Mouse (Mus musculus) MEL (cell line): ENCODE results near the gene Dnph1. TPM values are rescaled to one million over a fixed set of nuclear protein-coding genes. Genes with fewer than 3 reads are reported as not detected.

Experiments
- DNase-seq: peaks from one replicate; pipeline ENCODE4 v3.0.0; 2011; ENCODE audit warnings: low read depth, low spot score
- H3K27ac ChIP-seq: 2 replicates; pipeline ENCODE4 v1.5.1; 2012; ENCODE audit warnings: low read depth, mild to moderate bottlenecking, control low read depth, low read length, moderate library complexity; ENCODE audit not compliant: control insufficient read depth
- H3K27me3 ChIP-seq, 2 experiments: fragments of 150-350 bp in 1 of 2; sonication (generic) in 1 of 2; 2 replicates each; pipeline ENCODE4 v1.6.1; 2012; ENCODE audit warnings: low read length in 2 of 2, mild to moderate bottlenecking in 2 of 2, improper control_type of control experiment in 1 of 2, moderate library complexity in 1 of 2; ENCODE audit not compliant: insufficient read depth in 2 of 2, control insufficient read depth in 1 of 2
- H3K36me3 ChIP-seq, 2 experiments: 2 replicates each; pipeline ENCODE4 v1.6.1; 2012 to 2014; ENCODE audit warnings: low read length in 2 of 2, improper control_type of control experiment in 1 of 2, inconsistent platforms in 1 of 2, mild to moderate bottlenecking in 1 of 2; ENCODE audit not compliant: insufficient read depth in 2 of 2, control insufficient read depth in 1 of 2
- H3K4me1 ChIP-seq, 2 experiments: fragments of 150-350 bp in 1 of 2; sonication (generic) in 1 of 2; 2 replicates each; pipeline ENCODE4 v1.6.1; 2012; ENCODE audit warnings: low read length in 2 of 2, improper control_type of control experiment in 1 of 2, mild to moderate bottlenecking in 1 of 2; ENCODE audit not compliant: insufficient read depth in 2 of 2, control insufficient read depth in 1 of 2
- H3K4me3 ChIP-seq, 2 experiments: fragments of 150-350 bp in 1 of 2; sonication (generic) in 1 of 2; 2 replicates each; pipeline ENCODE4 v1.5.1; 2012; ENCODE audit warnings: low read depth in 2 of 2, low read length in 2 of 2, mild to moderate bottlenecking in 2 of 2, moderate library complexity in 2 of 2, control low read depth in 1 of 2, improper control_type of control experiment in 1 of 2; ENCODE audit not compliant: control insufficient read depth in 1 of 2, insufficient read depth in 1 of 2
- H3K79me2 ChIP-seq: 2 replicates; pipeline ENCODE4 v1.6.1; 2012; ENCODE audit warnings: mild to moderate bottlenecking, low read length, moderate library complexity; ENCODE audit not compliant: control insufficient read depth, poor library complexity, insufficient read depth
- H3K9ac ChIP-seq: 2 replicates; pipeline ENCODE4 v1.6.1; 2012; ENCODE audit warnings: low read depth, mild to moderate bottlenecking, control low read depth, low read length, moderate library complexity; ENCODE audit not compliant: control insufficient read depth, poor library complexity, severe bottlenecking
- H3K9me3 ChIP-seq: fragments of 150-350 bp; sonication (generic); replicated peaks from 2 replicates; pipeline ENCODE4 v1.6.1; 2012; ENCODE audit warnings: mild to moderate bottlenecking, low read length, improper control_type of control experiment, moderate library complexity; ENCODE audit not compliant: insufficient read depth
- BHLHE40 ChIP-seq: IDR thresholded peaks from 2 replicates; pipeline ENCODE4 v1.6.1; 2012; ENCODE audit warnings: low read depth, mild to moderate bottlenecking, inconsistent platforms, low read length, improper control_type of control experiment, borderline replicate concordance
- CHD1 ChIP-seq: IDR thresholded peaks from 2 replicates; pipeline ENCODE4 v1.6.1; 2012; ENCODE audit warnings: low read depth, mild to moderate bottlenecking, inconsistent platforms, low read length, improper control_type of control experiment
- CHD2 ChIP-seq: IDR thresholded peaks from 2 replicates; pipeline ENCODE4 v1.6.1; 2011; ENCODE audit warnings: low read length, improper control_type of control experiment
- CTCF ChIP-seq, 3 experiments: IDR thresholded peaks in 2 of 3; conservative IDR thresholded peaks in 1 of 3; 2 replicates each; pipeline ENCODE4 v1.5.1; 2011 to 2012; ENCODE audit warnings: low read length in 3 of 3, low read depth in 2 of 3, mild to moderate bottlenecking in 2 of 3, improper control_type of control experiment in 1 of 3, inconsistent platforms in 1 of 3, mixed read lengths in 1 of 3, moderate library complexity in 1 of 3; ENCODE audit not compliant: control insufficient read depth in 1 of 3, insufficient read depth in 1 of 3, poor library complexity in 1 of 3, severe bottlenecking in 1 of 3
- ELF1 ChIP-seq: IDR thresholded peaks from 2 replicates; pipeline ENCODE4 v1.6.1; 2014; ENCODE audit warnings: low read depth, mild to moderate bottlenecking, inconsistent platforms, low read length, improper control_type of control experiment, moderate library complexity
- EP300 ChIP-seq, 2 experiments: IDR thresholded peaks; 2 replicates each; pipeline ENCODE4 v1.6.1; 2011; ENCODE audit warnings: improper control_type of control experiment in 2 of 2, low read length in 2 of 2, low read depth in 1 of 2, mild to moderate bottlenecking in 1 of 2
- ETS1 ChIP-seq: IDR thresholded peaks from 2 replicates; pipeline ENCODE4 v1.6.1; 2012; ENCODE audit warnings: low read depth, mild to moderate bottlenecking, inconsistent platforms, low read length, improper control_type of control experiment, moderate library complexity
- GABPA ChIP-seq: IDR thresholded peaks from 2 replicates; pipeline ENCODE4 v1.6.1; 2012; ENCODE audit warnings: low read depth, mild to moderate bottlenecking, inconsistent platforms, low read length, improper control_type of control experiment, moderate library complexity
- HCFC1 ChIP-seq: IDR thresholded peaks from 2 replicates; pipeline ENCODE4 v1.6.1; 2012; ENCODE audit warnings: low read depth, mild to moderate bottlenecking, inconsistent platforms, low read length, improper control_type of control experiment, moderate library complexity
- JUND ChIP-seq: IDR thresholded peaks from 2 replicates; pipeline ENCODE4 v1.6.1; 2011; ENCODE audit warnings: low read depth, mild to moderate bottlenecking, improper control_type of control experiment, low read length
- KAT2A ChIP-seq: conservative IDR thresholded peaks from 2 replicates; pipeline ENCODE4 v1.6.1; 2012; ENCODE audit warnings: low read depth, low read length, improper control_type of control experiment, inconsistent platforms
- MAFK ChIP-seq: IDR thresholded peaks from 2 replicates; pipeline ENCODE4 v1.6.1; 2011; ENCODE audit warnings: low read depth, mild to moderate bottlenecking, low read length, improper control_type of control experiment, borderline replicate concordance
- MAZ ChIP-seq: IDR thresholded peaks from 2 replicates; pipeline ENCODE4 v1.6.1; 2012; ENCODE audit warnings: low read depth, mild to moderate bottlenecking, inconsistent platforms, low read length, improper control_type of control experiment
- MXI1 ChIP-seq: IDR thresholded peaks from 2 replicates; pipeline ENCODE4 v1.6.1; 2011; ENCODE audit warnings: mild to moderate bottlenecking, low read depth, low read length, improper control_type of control experiment
- MYB ChIP-seq: IDR thresholded peaks from 2 replicates; pipeline ENCODE4 v1.6.1; 2011; ENCODE audit warnings: mild to moderate bottlenecking, low read depth, low read length, improper control_type of control experiment
- MYC ChIP-seq: IDR thresholded peaks from 2 replicates; pipeline ENCODE4 v1.6.1; 2011; ENCODE audit warnings: low read depth, mild to moderate bottlenecking, low read length, improper control_type of control experiment, moderate library complexity
- POLR2A ChIP-seq, 2 experiments: IDR thresholded peaks; 2 replicates each; pipeline ENCODE4 v1.6.1; 2011 to 2012; ENCODE audit warnings: low read length in 2 of 2, mild to moderate bottlenecking in 2 of 2, control low read depth in 1 of 2, improper control_type of control experiment in 1 of 2, low read depth in 1 of 2, moderate library complexity in 1 of 2; ENCODE audit not compliant: control insufficient read depth in 1 of 2, insufficient read depth in 1 of 2, poor library complexity in 1 of 2
- RAD21 ChIP-seq: IDR thresholded peaks from 2 replicates; pipeline ENCODE4 v1.6.1; 2011; ENCODE audit warnings: mild to moderate bottlenecking, low read depth, low read length, improper control_type of control experiment
- RCOR1 ChIP-seq: IDR thresholded peaks from 2 replicates; pipeline ENCODE4 v1.6.1; 2012; ENCODE audit warnings: low read depth, mild to moderate bottlenecking, inconsistent platforms, low read length, improper control_type of control experiment
- TCF12 ChIP-seq: IDR thresholded peaks from 2 replicates; pipeline ENCODE4 v1.6.1; 2014; ENCODE audit warnings: low read depth, mild to moderate bottlenecking, inconsistent platforms, low read length, improper control_type of control experiment, moderate library complexity
- USF1 ChIP-seq: IDR thresholded peaks from 2 replicates; pipeline ENCODE4 v1.6.1; 2014; ENCODE audit warnings: low read depth, mild to moderate bottlenecking, inconsistent platforms, low read length, improper control_type of control experiment, moderate library complexity
- USF2 ChIP-seq, 2 experiments: IDR thresholded peaks; 2 replicates each; pipeline ENCODE4 v1.6.1; 2011 to 2012; ENCODE audit warnings: improper control_type of control experiment in 2 of 2, low read length in 2 of 2, borderline replicate concordance in 1 of 2, inconsistent platforms in 1 of 2, low read depth in 1 of 2, mild to moderate bottlenecking in 1 of 2; ENCODE audit not compliant: insufficient read depth in 1 of 2
- ZMIZ1 ChIP-seq: IDR thresholded peaks from 2 replicates; pipeline ENCODE4 v1.6.1; 2012; ENCODE audit warnings: low read depth, mild to moderate bottlenecking, inconsistent platforms, low read length, improper control_type of control experiment, moderate library complexity
- polyA plus RNA-seq, 2 experiments: library from polyadenylated mRNA; stranded (reverse) in 1 of 2; unstranded in 1 of 2; fragments of >175 nt in 1 of 2; fragments of >200 nt in 1 of 2; gene quantifications; 2 replicates each; pipeline versions ENCODE4 v1.2.1 to v1.2.4; 2012; ENCODE audit warnings: low replicate concordance in 2 of 2, low read depth in 1 of 2; ENCODE audit not compliant: insufficient read length in 2 of 2, insufficient read depth in 1 of 2, missing spikeins in 1 of 2
- total RNA-seq: library from RNA; depleted of rRNA; stranded (reverse); fragments of 300-350 nt; gene quantifications from 2 replicates; pipeline ENCODE4 v1.2.3, GENCODE M21; 2012

Dnph1 gene
- total and polyA plus RNA-seq, 3 experiments: 40.8 to 86.5 TPM; not detected in 1

- Histone ChIP-seq H3K4me3 (peak overlapping the region; percentile 54 to 58), H3K79me2 (no peaks in the 10 kb centered on the region), H3K27ac (no peak overlapping the region), H3K4me1 (peaks cover 0 to 3% of the 10 kb centered on the region in 2 experiments; a peak in 1 of 4 replicates), H3K36me3 (no peaks in the 10 kb centered on the region), H3K9me3 (no peaks in the 10 kb centered on the region), H3K9ac (peak overlapping the region; percentile 67), H3K27me3 (no peaks in the 10 kb centered on the region)
- TF ChIP-seq ZMIZ1 (no peak), USF1 (no peak), RCOR1 (no peak), JUND (no peak)
- DNase-seq: no peak
Observed at GRCm38 (mm10) chr17:46521174-46521573, 24.7 kb downstream of the Dnph1 start.

DNA sequence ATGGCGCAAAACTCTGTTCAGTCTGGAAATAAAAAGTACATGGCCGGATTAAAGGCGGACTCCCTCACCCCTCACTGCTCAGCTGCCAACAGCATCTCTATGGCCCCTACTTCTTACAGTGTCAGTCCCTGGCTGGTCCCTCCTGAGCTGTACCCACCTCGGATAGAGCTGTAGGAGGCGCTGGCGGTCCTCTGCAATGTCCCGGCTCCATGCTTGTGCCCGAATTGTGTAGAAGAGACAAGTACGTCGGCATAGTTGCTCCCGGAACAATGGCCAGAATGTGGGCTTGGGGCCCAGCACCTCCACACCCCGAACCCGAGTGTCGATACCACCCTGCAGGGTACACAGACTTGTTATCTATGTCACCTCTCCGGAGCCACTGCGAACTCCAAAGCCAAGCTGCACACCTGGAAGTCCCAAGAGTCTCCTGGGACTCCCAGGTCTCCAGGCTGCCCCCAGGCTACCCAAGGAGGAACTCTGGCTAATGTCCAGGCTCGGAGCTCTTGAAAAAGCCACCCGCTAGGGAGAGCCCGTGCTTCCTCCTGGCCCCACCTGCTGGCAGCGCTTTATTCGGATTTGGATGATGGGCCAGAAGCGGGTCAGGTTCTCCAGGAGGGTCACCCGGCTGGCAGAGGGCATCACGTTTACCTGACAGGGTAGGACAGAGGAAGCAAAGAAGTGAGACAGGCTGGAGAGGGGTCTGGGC is 25.6 kb downstream of the Dnph1 start:
- TF ChIP-seq EP300 (IDR thresholded peaks at IDR 0.05; ENCODE audit: low read depth in 1 of 2, low read length in 2 of 2) (no peak), KAT2A (no peak), CTCF (IDR thresholded peaks at IDR 0.05 in 2 of 3, conservative IDR thresholded peaks at IDR 0.05 in 1 of 3; ENCODE audit: control insufficient read depth in 1 of 3, insufficient read depth in 1 of 3, low read depth in 2 of 3, low read length in 3 of 3, poor library complexity in 1 of 3, severe bottlenecking in 1 of 3) (peak in 1 of 3 experiments; percentile 14; a peak in 1 of 6 replicates), MYB (no peak), ZMIZ1 (no peak), HCFC1 (no peak), RAD21 (no peak; the same call in 1 of the 2 replicates)
- H3K79me2 ChIP-seq: no peaks in the 10 kb centered on the region
- H3K27ac ChIP-seq: no peak overlapping the region
- H3K4me3 ChIP-seq: no peak overlapping the region
- no peaks in the 10 kb centered on the region for H3K36me3 ChIP-seq
- no peaks in the 10 kb centered on the region for H3K9me3 ChIP-seq
- no peak overlapping the region for H3K9ac ChIP-seq
- no peaks in the 10 kb centered on the region for H3K27me3 ChIP-seq
- no peak for DNase-seq
- H3K4me1 ChIP-seq: peaks cover 0 to 3% of the 10 kb centered on the region in 2 experiments; a peak in 1 of 4 replicates

- no peaks in the 10 kb centered on the region for H3K27me3 ChIP-seq
- DNase-seq: no peak
- no peak overlapping the region for H3K4me3 ChIP-seq
- H3K4me1 ChIP-seq: peaks cover 0 to 3% of the 10 kb centered on the region in 2 experiments; a peak in 1 of 4 replicates
- no peak overlapping the region for H3K9ac ChIP-seq
- H3K27ac ChIP-seq: no peak overlapping the region
- TF ChIP-seq CHD1 (no peak), MYC (no peak), CHD2 (no peak), EP300 (IDR thresholded peaks at IDR 0.05; ENCODE audit: low read depth in 1 of 2, low read length in 2 of 2) (no peak), TCF12 (no peak), ETS1 (no peak), GABPA (no peak), BHLHE40 (no peak), POLR2A (IDR thresholded peaks at IDR 0.05; ENCODE audit: control insufficient read depth in 1 of 2, insufficient read depth in 1 of 2, low read depth in 1 of 2, low read length in 2 of 2, poor library complexity in 1 of 2) (no peak), MAZ (no peak), MXI1 (no peak), MAFK (no peak), JUND (no peak), ELF1 (no peak), USF2 (IDR thresholded peaks at IDR 0.05; ENCODE audit: borderline replicate concordance in 1 of 2, insufficient read depth in 1 of 2, low read depth in 1 of 2, low read length in 2 of 2) (no peak)
- no peaks in the 10 kb centered on the region for H3K9me3 ChIP-seq
- H3K36me3 ChIP-seq: no peaks in the 10 kb centered on the region
- no peaks in the 10 kb centered on the region for H3K79me2 ChIP-seq
Observed at GRCm38 (mm10) chr17:46525065-46525464, 28.6 kb downstream of the Dnph1 start.
